ENCODE assay signal across 9 mouse cellular contexts in the genomic region with DNA sequence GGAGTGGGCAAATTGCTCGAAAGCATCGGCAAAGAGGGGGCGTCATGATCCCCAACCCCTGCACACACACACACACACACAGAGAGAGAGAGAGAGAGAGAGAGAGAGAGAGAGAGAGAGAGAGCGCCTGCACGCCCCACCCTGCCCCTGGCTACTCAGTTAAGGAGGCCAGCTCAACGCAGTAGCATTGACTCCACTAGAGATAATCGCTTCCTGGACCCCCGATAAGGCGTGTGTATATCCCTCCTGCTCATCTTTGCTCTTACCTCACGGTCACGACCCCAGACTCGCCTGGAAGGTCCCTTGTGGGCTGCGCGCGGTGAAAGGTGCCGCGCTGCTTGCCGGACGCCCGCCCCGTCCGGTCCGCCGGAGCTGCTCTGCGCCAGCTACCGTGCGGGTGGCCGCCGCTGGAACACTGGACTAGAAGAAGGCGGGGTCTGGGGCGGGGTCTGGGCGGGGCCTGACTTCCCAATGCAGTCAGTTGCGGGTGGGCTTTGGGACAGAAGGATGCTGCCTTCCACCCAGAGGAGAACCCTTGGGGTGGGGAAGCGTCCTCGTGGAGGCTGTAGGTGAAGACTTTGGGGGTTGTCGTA. TPM values are rescaled to one million over a fixed set of nuclear protein-coding genes. Genes with fewer than 3 reads are reported as not detected.
DNase-seq lines count a peak whose midpoint lies in the region; ATAC-seq lines count a peak whose summit lies in the region.
"Had no signal": no experiment of that assay in that cellular context is flagged by ENCODE, and none has a peak within 500 bp of the region (broad histone marks: within the 10 kb centered on the region; RNA-seq: fewer than 3 reads in every experiment).

A gene (minus strand): TSS at position 422 of the 593 bp plus-strand sequence.

- H3K4me2 ChIP-seq in intestine, embryonic 16.5 days (ENCODE audit: low read depth, low read length): peak within 1 kb of the TSS; percentile 61

- H3K4me1 ChIP-seq in intestine, embryonic 16.5 days (ENCODE audit: control insufficient read depth, insufficient read depth, low read length): 0 out of 2 replicates have a peak, but pooled peaks cover 2% of the 10 kb centered on the region
- peaks cover 25% of the 10 kb centered on the region for H3K4me1 ChIP-seq in midbrain, embryonic 10.5 days

- H3K36me3 ChIP-seq in intestine, embryonic 16.5 days (ENCODE audit: control insufficient read depth, insufficient read depth, low read length): no peaks in the 10 kb centered on the region
- no peaks in the 10 kb centered on the region for H3K36me3 ChIP-seq in midbrain, embryonic 10.5 days

- peak within 1 kb of the TSS; percentile 37 for H3K4me3 ChIP-seq in intestine, embryonic 16.5 days (ENCODE audit: low read length)
- H3K4me3 ChIP-seq in midbrain, embryonic 10.5 days: peak within 1 kb of the TSS; percentile 58

- H3K27me3 ChIP-seq in intestine, embryonic 16.5 days (replicated peaks; ENCODE audit: control insufficient read depth, insufficient read depth, low read length): peaks cover 11% of the 10 kb centered on the region; the same call in 1 of the 2 replicates
- H3K27me3 ChIP-seq in midbrain, embryonic 10.5 days (ENCODE audit: low read depth, poor library complexity, severe bottlenecking): peaks cover 40% of the 10 kb centered on the region

- no peak within 1 kb of the TSS for H3K27ac ChIP-seq in intestine, embryonic 16.5 days (ENCODE audit: low read length)
- H3K27ac ChIP-seq in midbrain, embryonic 10.5 days (replicated peaks): peak within 1 kb of the TSS; percentile 69

- H3K9ac ChIP-seq in intestine, embryonic 16.5 days (ENCODE audit: low read depth, low read length): no peak within 1 kb of the TSS

- peak; percentile 20 for DNase-seq in gastrocnemius, postnatal 10 days
- no peak for DNase-seq in gastrocnemius, postnatal 25 days
- peak; percentile 41 for DNase-seq in right cerebral cortex, postnatal 14 days
- no peak for DNase-seq in right cerebral cortex, postnatal 36 days (ENCODE audit: low spot score in 2 of 2)
- peak; percentile 74 for DNase-seq in midbrain, embryonic 10.5 days (ENCODE audit: low spot score)
- no peak for DNase-seq in thymus, postnatal 0 days (ENCODE audit: low spot score)
- DNase-seq in spleen, adult 12 weeks (ENCODE audit: low spot score): no peak

- WGBS in intestine, embryonic 16.5 days: 6% methylated on average over 36 of the region's 36 CpGs
- WGBS in midbrain, embryonic 10.5 days: 6% methylated on average over 36 of the region's 36 CpGs

- ATAC-seq in intestine, embryonic 16.5 days: 0 out of 2 replicates have a peak, but pooled peaks have one; percentile 59

- no peaks in the 10 kb centered on the region for H3K9me3 ChIP-seq in intestine, embryonic 16.5 days (ENCODE audit: control insufficient read depth, low read length)
- H3K9me3 ChIP-seq in midbrain, embryonic 10.5 days (replicated peaks): peaks cover 2% of the 10 kb centered on the region; the same call in 1 of the 2 replicates

RNA-seq across cellular contexts. Expression of the gene that starts here (rescaled TPM):
- under 1 TPM; 0.38 TPM for total RNA-seq in gastrocnemius, postnatal 10 days (2021)
- total RNA-seq in gastrocnemius, postnatal 25 days (2021): under 1 TPM in 1 of 2 experiments, not detected in 1; 0.08 TPM
- polyA plus RNA-seq in intestine, embryonic 16.5 days (2015; fragmentation: Nextera tagmentation; extraction: Ambion mirVana): 0.28 and 0.34 TPM in 2 replicates
- polyA plus RNA-seq in midbrain, embryonic 10.5 days (2016; fragmentation: Nextera tagmentation; extraction: Ambion mirVana): 1.2 and 1.7 TPM in 2 replicates
- 0.06 TPM in 1 of 2 replicates, not detected in the other for polyA plus RNA-seq in thymus, postnatal 0 days (2015; fragmentation: Nextera tagmentation; extraction: Ambion mirVana)
- total RNA-seq: hematopoietic stem cell, adult 5-6 weeks had no signal

Comparison
In these comparisons a context has a peak if more than half of its experiments do, and no peak if none do; other contexts are left out.
1. DNase-seq: peak in right cerebral cortex, postnatal 14 days (single experiment) and midbrain, embryonic 10.5 days (single experiment); none in gastrocnemius, postnatal 25 days (single experiment), right cerebral cortex, postnatal 36 days (0 of 2), thymus, postnatal 0 days (single experiment) and spleen, adult 12 weeks (single experiment).
2. Peak in DNase-seq in gastrocnemius, postnatal 10 days; RNA of the gene not detected or under 1 TPM.
3. Peak in ATAC-seq, H3K4me3 ChIP-seq and H3K4me2 ChIP-seq in intestine, embryonic 16.5 days; RNA of the gene not detected or under 1 TPM.